Comparison of ENCODE assay signal across 17 mouse cellular contexts in genomic region chr14:17785370-17785769, GRCm38 (mm10).
DNase-seq lines count a peak whose midpoint lies in the region; ATAC-seq and TF ChIP-seq lines count a peak whose summit lies in the region.
"Had no signal": no experiment of that assay in that cellular context is flagged by ENCODE, and none has a peak within 500 bp of the region (broad histone marks: within the 10 kb centered on the region; RNA-seq: fewer than 3 reads in every experiment).

No protein-coding gene starts in this region.

- no peak for ATAC-seq in hindbrain, embryonic 13.5 days (ENCODE audit: low FRiP score)
- peak; percentile 39 for ATAC-seq in liver, embryonic 13.5 days (ENCODE audit: low read depth)
- ATAC-seq in forebrain, postnatal 0 days, result no peak
- ATAC-seq in midbrain, embryonic 14.5 days (ENCODE audit: low FRiP score, low TSS enrichment), result no peak
- ATAC-seq: forebrain, embryonic 16.5 days; hindbrain, embryonic 16.5 days had no signal

- no peaks in the 10 kb centered on the region for H3K27me3 ChIP-seq in hindbrain, embryonic 10.5 days (ENCODE audit: insufficient read depth, poor library complexity, severe bottlenecking)
- H3K27me3 ChIP-seq in hindbrain, embryonic 13.5 days, result no peaks in the 10 kb centered on the region
- H3K27me3 ChIP-seq in liver, embryonic 13.5 days, result no peaks in the 10 kb centered on the region
- no peaks in the 10 kb centered on the region for H3K27me3 ChIP-seq in forebrain, postnatal 0 days (ENCODE audit: insufficient read depth, low read length)
- no peaks in the 10 kb centered on the region for H3K27me3 ChIP-seq in midbrain, embryonic 14.5 days (ENCODE audit: control insufficient read depth, insufficient read depth, low read length)
- H3K27me3 ChIP-seq: kidney, embryonic 15.5 days; limb, embryonic 13.5 days; megakaryocyte, embryonic 14.5 days had no signal

- TF ChIP-seq CTCF in forebrain, postnatal 0 days (IDR thresholded peaks at IDR 0.05; ENCODE audit: low read depth), result no peak

- H3K4me2 ChIP-seq in hindbrain, embryonic 13.5 days, result no peak overlapping the region
- H3K4me2 ChIP-seq in liver, embryonic 13.5 days, result no peak overlapping the region
- no peak overlapping the region for H3K4me2 ChIP-seq in forebrain, postnatal 0 days (ENCODE audit: low read depth)
- no peak overlapping the region for H3K4me2 ChIP-seq in midbrain, embryonic 14.5 days (ENCODE audit: low read length)
- H3K4me2 ChIP-seq: kidney, embryonic 15.5 days; limb, embryonic 13.5 days had no signal

- H3K9ac ChIP-seq in hindbrain, embryonic 13.5 days, result no peak overlapping the region
- H3K9ac ChIP-seq in liver, embryonic 13.5 days, result no peak overlapping the region
- H3K9ac ChIP-seq in forebrain, postnatal 0 days, result no peak overlapping the region
- H3K9ac ChIP-seq in midbrain, embryonic 14.5 days (replicated peaks; ENCODE audit: low read length), result no peak overlapping the region
- H3K9ac ChIP-seq: kidney, embryonic 15.5 days; limb, embryonic 13.5 days had no signal

- no peaks in the 10 kb centered on the region for H3K9me3 ChIP-seq in hindbrain, embryonic 10.5 days
- H3K9me3 ChIP-seq in hindbrain, embryonic 13.5 days, result no peaks in the 10 kb centered on the region
- H3K9me3 ChIP-seq in liver, embryonic 13.5 days (replicated peaks), result no peaks in the 10 kb centered on the region
- H3K9me3 ChIP-seq in forebrain, postnatal 0 days (ENCODE audit: low read length), result no peaks in the 10 kb centered on the region
- H3K9me3 ChIP-seq in midbrain, embryonic 14.5 days (ENCODE audit: control insufficient read depth, low read length), result no peaks in the 10 kb centered on the region
- H3K9me3 ChIP-seq: kidney, embryonic 15.5 days; limb, embryonic 13.5 days had no signal

- H3K36me3 ChIP-seq in hindbrain, embryonic 10.5 days, result no peaks in the 10 kb centered on the region
- no peaks in the 10 kb centered on the region for H3K36me3 ChIP-seq in hindbrain, embryonic 13.5 days
- H3K36me3 ChIP-seq in liver, embryonic 13.5 days, result no peaks in the 10 kb centered on the region
- no peaks in the 10 kb centered on the region for H3K36me3 ChIP-seq in forebrain, postnatal 0 days (ENCODE audit: insufficient read depth)
- H3K36me3 ChIP-seq in midbrain, embryonic 14.5 days (ENCODE audit: control insufficient read depth, insufficient read depth, low read length), result no peaks in the 10 kb centered on the region
- H3K36me3 ChIP-seq: kidney, embryonic 15.5 days; limb, embryonic 13.5 days had no signal

- no peak overlapping the region for H3K4me3 ChIP-seq in hindbrain, embryonic 10.5 days
- H3K4me3 ChIP-seq in hindbrain, embryonic 13.5 days, result no peak overlapping the region
- H3K4me3 ChIP-seq in liver, embryonic 13.5 days (replicated peaks), result no peak overlapping the region
- H3K4me3 ChIP-seq in forebrain, postnatal 0 days (ENCODE audit: low read depth, low read length), result no peak overlapping the region
- no peak overlapping the region for H3K4me3 ChIP-seq in midbrain, embryonic 14.5 days (replicated peaks; ENCODE audit: low read depth, low read length)
- H3K4me3 ChIP-seq: erythroblast, embryonic 14.5 days; kidney, embryonic 15.5 days; layer of hippocampus, adult 2 months; limb, embryonic 13.5 days; megakaryocyte, embryonic 14.5 days had no signal

- peak; percentile 8 for DNase-seq in hindbrain, embryonic 10.5 days (ENCODE audit: low spot score)
- peak; percentile 30 for DNase-seq in ES-CJ7 (ENCODE audit: low read depth, low spot score)
- peak; percentile 53 for DNase-seq in embryo, embryonic 10.5 days (ENCODE audit: low spot score)
- no peak for DNase-seq in liver, embryonic 13.5 days
- DNase-seq in forebrain, postnatal 0 days, result no peak
- no peak for DNase-seq in midbrain, embryonic 14.5 days
- no peak for DNase-seq in frontal cortex, adult 2 months (ENCODE audit: extremely low spot score in 1 of 2, low spot score in 1 of 2)
- DNase-seq: cerebellum, adult 9-11 months; lung, postnatal 10 days had no signal

- WGBS in hindbrain, embryonic 10.5 days, result 26% methylated on average over 3 of the region's 3 CpGs
- WGBS in hindbrain, embryonic 13.5 days, result 35% methylated on average over 3 of the region's 3 CpGs
- 50% methylated on average over 3 of the region's 3 CpGs for WGBS in liver, embryonic 13.5 days (ENCODE audit: insufficient replicate concordance)
- WGBS in forebrain, postnatal 0 days, result 49% methylated on average over 3 of the region's 3 CpGs
- 49% methylated on average over 3 of the region's 3 CpGs for WGBS in midbrain, embryonic 14.5 days

- peaks cover 12% of the 10 kb centered on the region; the same call in 1 of the 2 replicates for H3K4me1 ChIP-seq in hindbrain, embryonic 10.5 days (replicated peaks)
- no peaks in the 10 kb centered on the region for H3K4me1 ChIP-seq in hindbrain, embryonic 13.5 days (replicated peaks)
- H3K4me1 ChIP-seq in liver, embryonic 13.5 days (replicated peaks), result no peaks in the 10 kb centered on the region
- H3K4me1 ChIP-seq in forebrain, postnatal 0 days (ENCODE audit: insufficient read depth), result no peaks in the 10 kb centered on the region
- no peaks in the 10 kb centered on the region for H3K4me1 ChIP-seq in midbrain, embryonic 14.5 days (ENCODE audit: control insufficient read depth, insufficient read depth, low read length)
- H3K4me1 ChIP-seq: limb, embryonic 13.5 days; megakaryocyte, embryonic 14.5 days had no signal

- H3K27ac ChIP-seq in hindbrain, embryonic 10.5 days, result no peak overlapping the region
- no peak overlapping the region for H3K27ac ChIP-seq in hindbrain, embryonic 13.5 days
- peak overlapping the region; percentile 36; the same call in 1 of the 2 replicates for H3K27ac ChIP-seq in liver, embryonic 13.5 days
- no peak overlapping the region for H3K27ac ChIP-seq in forebrain, postnatal 0 days (ENCODE audit: low read depth, low read length)
- no peak overlapping the region for H3K27ac ChIP-seq in midbrain, embryonic 14.5 days (replicated peaks; ENCODE audit: low read depth, low read length)
- H3K27ac ChIP-seq: kidney, embryonic 15.5 days; layer of hippocampus, adult 2 months; limb, embryonic 13.5 days had no signal

Comparison
In these comparisons a context has a peak if more than half of its experiments do, and no peak if none do; other contexts are left out.
1. DNase-seq: peak in hindbrain, embryonic 10.5 days (single experiment), ES-CJ7 (single experiment) and embryo, embryonic 10.5 days (single experiment); none in liver, embryonic 13.5 days (single experiment), forebrain, postnatal 0 days (single experiment), midbrain, embryonic 14.5 days (single experiment) and frontal cortex, adult 2 months (0 of 2).